Mouse (Mus musculus) brain, embryonic 14.5 days (tissue): ENCODE measurements around the gene Adar. TPM values are rescaled to one million over a fixed set of nuclear protein-coding genes. Genes with fewer than 3 reads are reported as not detected.

Experiments
- DNase-seq: peaks from one replicate; pipeline ENCODE4 v3.0.0-alpha.2; 2011; ENCODE audit warnings: low read depth
- CTCF ChIP-seq: fragments of 200-500 bp; IDR thresholded peaks from 2 replicates; pipeline ENCODE4 v1.5.1; 2012; ENCODE audit warnings: inconsistent platforms, mild to moderate bottlenecking, moderate library complexity, borderline replicate concordance; ENCODE audit not compliant: insufficient read depth, insufficient read length; ENCODE audit errors: extremely low read depth
- POLR2A ChIP-seq: fragments of 200-500 bp; IDR thresholded peaks from 2 replicates; pipeline ENCODE4 v1.6.1; 2012; ENCODE audit warnings: mild to moderate bottlenecking, inconsistent platforms, borderline replicate concordance; ENCODE audit not compliant: poor library complexity, insufficient read depth, insufficient read length, severe bottlenecking; ENCODE audit errors: extremely low read depth
- polyA plus RNA-seq: library from polyadenylated mRNA; depleted of rRNA; stranded (reverse); fragments of >200 nt; gene quantifications from 2 replicates; pipeline ENCODE4 v1.2.3, GENCODE M21; 2012; rRNA removed

Gene Adar
- polyA plus RNA-seq, result 72.0 and 78.2 TPM in 2 replicates

DNA sequence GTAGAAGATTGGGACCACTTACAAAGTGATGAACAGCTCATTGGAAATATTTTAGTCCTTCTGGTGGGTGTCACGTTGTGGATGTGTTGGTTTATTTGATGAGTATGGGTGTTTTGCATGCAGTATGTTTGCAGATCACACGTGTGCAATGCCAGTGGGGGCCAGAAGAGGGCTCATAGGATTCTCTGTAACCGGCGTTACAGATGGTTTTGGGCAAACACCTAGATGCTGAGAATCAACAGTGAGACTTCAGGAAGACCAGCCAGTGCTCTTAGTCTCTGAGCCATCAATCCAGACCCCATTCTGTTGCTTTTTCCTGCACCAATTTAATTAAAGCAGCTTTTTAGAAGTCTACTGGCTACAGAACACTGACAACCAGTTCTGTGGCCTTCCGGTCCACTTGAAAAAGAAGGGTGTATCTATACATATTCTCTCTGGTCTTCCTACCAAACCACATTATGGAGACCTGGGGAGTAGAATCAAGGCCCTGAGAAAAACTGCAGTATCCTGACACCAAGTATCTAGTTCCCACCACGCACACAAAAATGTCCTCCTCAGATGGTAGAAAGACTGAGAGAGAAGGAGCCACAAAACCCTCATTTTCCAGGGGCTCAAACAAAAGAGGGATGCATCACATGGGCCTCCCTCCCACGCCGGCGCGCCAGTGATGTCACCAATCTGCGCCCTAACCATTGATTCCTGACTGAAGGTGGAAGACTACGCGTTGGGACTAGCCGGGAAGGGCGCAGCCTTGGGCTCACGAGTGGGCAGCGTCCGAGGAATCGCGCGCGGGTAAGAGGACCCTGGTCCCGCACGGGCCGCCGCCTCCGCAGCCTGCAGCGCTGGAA lies at the start of gene Adar:
TSS of gene Adar (plus strand) at position 664 of the 848 bp plus-strand sequence.
- TF ChIP-seq POLR2A (peak; percentile 36; the same call in 1 of the 2 replicates), CTCF (peak; percentile 61; the same call in 1 of the 2 replicates)
- peak; percentile 96 for DNase-seq

DNA sequence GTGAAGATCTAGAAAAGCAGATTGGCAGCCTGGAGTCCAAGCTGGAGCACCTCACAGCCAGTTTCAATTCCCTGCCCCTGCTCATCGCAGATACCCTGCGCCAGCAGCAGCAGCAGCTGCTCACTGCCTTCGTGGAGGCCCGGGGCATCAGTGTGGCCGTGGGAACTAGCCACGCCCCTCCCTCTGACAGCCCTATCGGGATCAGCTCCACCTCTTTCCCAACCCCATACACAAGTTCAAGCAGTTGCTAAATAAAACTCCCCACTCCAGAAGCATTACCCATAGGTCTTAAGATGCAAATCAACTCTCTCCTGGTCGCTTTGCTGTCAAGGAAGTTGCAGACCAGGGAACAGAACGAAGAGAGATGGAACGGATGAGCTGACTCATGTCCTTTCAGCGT lies 47.7 kb upstream of the Adar start:
- DNase-seq, result no peak
- TF ChIP-seq POLR2A (no peak), CTCF (no peak)

DNA sequence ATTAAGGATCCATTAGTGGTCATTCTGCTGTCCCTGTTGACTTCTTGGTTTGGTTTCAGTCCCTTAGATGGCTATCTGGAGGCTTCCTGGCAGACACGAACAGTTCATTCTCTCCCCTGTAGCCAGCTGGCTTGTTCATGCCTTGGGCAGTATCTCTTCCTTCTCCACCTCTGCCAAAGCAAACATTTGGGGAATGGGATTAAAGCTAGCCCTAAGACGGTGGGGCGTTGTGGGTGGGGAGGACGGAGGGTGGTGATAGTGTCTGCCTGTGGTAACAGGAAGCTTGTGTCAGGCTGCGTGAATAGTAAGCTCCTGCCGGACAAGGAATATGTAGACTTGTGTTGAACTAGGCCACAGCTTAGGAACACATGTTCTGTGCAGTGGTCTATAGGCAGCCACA lies 43.5 kb upstream of the Adar start:
- TF ChIP-seq POLR2A, result no peak
- no peak for TF ChIP-seq CTCF
- DNase-seq, result no peak

- no peak for DNase-seq
These were observed 42.1 kb upstream of the Adar start for GRCm38 (mm10) chr3:89672573-89673317.

GRCm38 (mm10) chr3:89677617-89678016 lies 37.2 kb upstream of the Adar start:
- DNase-seq, result peak; percentile 79

More at GRCm38 (mm10) chr3:89672573-89673317, 42.1 kb upstream of the Adar start:
- TF ChIP-seq POLR2A (no peak), CTCF (no peak)

GRCm38 (mm10) chr3:89686031-89686430 lies 28.8 kb upstream of the Adar start:
- no peak for TF ChIP-seq POLR2A
- no peak for TF ChIP-seq CTCF
- DNase-seq, result no peak

More at GRCm38 (mm10) chr3:89677617-89678016, 37.2 kb upstream of the Adar start:
- TF ChIP-seq POLR2A (no peak), CTCF (no peak)

GRCm38 (mm10) chr3:89688694-89689581 lies 25.9 kb upstream of the Adar start:
- TF ChIP-seq POLR2A, result peak; percentile 10; the same call in 1 of the 2 replicates
- TF ChIP-seq CTCF, result peak; percentile 100
- peak; percentile 96 for DNase-seq

DNA sequence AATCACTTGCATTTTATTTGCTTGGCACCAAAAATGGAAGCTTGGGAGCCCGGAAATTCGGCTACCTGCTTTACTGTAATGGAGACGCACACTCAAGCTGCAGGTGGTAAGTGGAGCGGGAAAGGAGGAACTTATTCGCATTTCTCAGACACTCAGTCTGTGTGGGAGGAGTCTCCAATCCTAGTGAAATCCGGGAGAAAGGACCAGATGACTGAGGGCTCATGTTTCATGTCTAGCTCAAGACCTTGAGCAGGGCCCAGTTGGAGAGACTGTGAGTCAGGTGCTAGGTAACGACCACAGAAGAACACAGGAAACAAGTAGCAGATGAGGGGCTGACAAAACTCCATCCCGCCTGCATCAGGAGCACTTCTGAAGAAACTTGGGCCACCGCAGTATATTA lies 23.0 kb upstream of the Adar start:
- TF ChIP-seq POLR2A (no peak), CTCF (no peak)
- no peak for DNase-seq

- peak; percentile 87 for DNase-seq
- TF ChIP-seq CTCF (no peak), POLR2A (no peak)
These were observed 18.5 kb upstream of the Adar start for GRCm38 (mm10) chr3:89696152-89696821.

DNA sequence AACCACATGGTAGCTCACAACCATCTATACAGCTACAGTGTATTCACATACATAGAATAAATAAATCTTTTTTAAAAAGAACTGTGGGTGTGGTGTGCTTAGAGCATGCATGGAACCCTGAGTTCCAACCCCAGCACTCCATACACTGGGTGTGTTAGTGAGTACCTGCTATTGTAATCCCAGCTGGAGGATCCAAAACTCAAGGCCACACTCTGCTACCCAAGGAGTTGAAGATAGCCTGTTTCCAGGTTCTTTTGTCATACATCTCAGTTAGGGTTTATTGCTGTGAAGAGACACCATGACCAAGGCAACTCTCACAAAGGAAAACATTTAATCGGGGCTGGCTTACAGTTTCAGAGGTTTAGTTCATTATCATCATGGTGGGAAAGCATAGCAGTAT lies 15.9 kb upstream of the Adar start:
- DNase-seq, result no peak
- TF ChIP-seq CTCF, result no peak
- TF ChIP-seq POLR2A, result no peak
